Mouse (Mus musculus): ENCODE results near the gene Tulp4.
"Not testable (repeated sequence)": the region's sequence is repeated elsewhere in the genome, so short reads cannot be mapped to it uniquely, and the experiment has no call there.

The Tulp4 gene

DNA sequence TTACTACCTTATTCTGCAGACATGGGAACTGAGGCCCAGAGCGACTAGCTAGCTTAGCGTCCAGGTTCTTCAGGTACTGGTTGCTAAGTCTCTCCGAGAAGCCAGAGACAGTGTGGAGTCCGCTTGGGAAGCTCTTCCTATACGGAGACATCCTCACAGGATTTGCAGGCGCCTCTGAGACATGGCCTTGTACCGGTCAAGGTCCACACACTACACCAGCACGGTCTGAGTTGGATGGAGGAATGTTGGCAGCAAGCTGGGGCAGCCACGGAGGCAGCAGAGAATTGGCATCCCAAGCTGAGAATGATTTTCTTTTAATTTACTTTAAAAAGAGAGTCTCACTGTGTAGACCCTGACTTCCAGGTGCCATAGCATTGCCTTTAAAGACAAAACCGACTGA is 176.9 kb downstream of the Tulp4 start:
- DNase-seq = not testable (repeated sequence)

DNA sequence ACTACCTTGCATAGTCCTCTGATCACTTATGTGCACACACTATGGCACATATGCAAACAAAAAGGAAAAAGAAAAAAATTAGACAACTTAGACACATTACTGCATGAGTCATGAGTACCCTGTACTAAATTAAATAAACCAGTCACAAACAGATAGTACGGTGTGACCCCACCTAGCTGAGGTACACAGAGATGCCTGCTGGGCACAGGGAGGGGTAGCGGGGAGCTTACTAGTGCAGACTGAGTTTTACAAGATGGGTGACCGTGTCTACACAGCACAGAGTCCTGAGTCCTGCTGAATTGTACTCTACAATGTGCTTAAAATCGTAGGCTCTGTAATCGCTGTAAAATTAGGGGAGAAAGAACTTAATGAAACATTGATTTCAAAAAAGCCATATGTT is 179.9 kb downstream of the Tulp4 start:
- not testable (repeated sequence) for DNase-seq

- DNase-seq = not testable (repeated sequence)
These were observed 182.8 kb downstream of the Tulp4 start for GRCm38 (mm10) chr17:6289045-6289444.

GRCm38 (mm10) chr17:6293882-6294281 is 187.6 kb downstream of the Tulp4 start:
- not testable (repeated sequence) for DNase-seq

GRCm38 (mm10) chr17:6297060-6297795 is 191.0 kb downstream of the Tulp4 start:
- not testable (repeated sequence) for DNase-seq

GRCm38 (mm10) chr17:6300190-6300863 is 194.1 kb downstream of the Tulp4 start:
- DNase-seq = not testable (repeated sequence)

Data from kidney, postnatal 14 days (tissue).